Mouse (Mus musculus) erythroblast, embryonic 14.5 days (primary cell): Measurements from ENCODE around the gene Iqschfp. TPM values are rescaled to one million over a fixed set of nuclear protein-coding genes. Genes with fewer than 3 reads are reported as not detected.

Experiments
- H3K27me3 ChIP-seq: 2 replicates; pipeline ENCODE4 v1.6.1; 2012; ENCODE audit warnings: inconsistent platforms; ENCODE audit not compliant: control insufficient read depth
- H3K36me3 ChIP-seq: 2 replicates; pipeline ENCODE4 v1.6.1; 2012; ENCODE audit warnings: mild to moderate bottlenecking, inconsistent platforms; ENCODE audit not compliant: control insufficient read depth
- H3K4me1 ChIP-seq: 2 replicates; pipeline ENCODE4 v1.6.1; 2012; ENCODE audit warnings: inconsistent platforms; ENCODE audit not compliant: control insufficient read depth
- H3K4me3 ChIP-seq: replicated peaks from 2 replicates; pipeline ENCODE3; 2012; ENCODE audit warnings: moderate library complexity, mild to moderate bottlenecking, inconsistent platforms
- H3K9me3 ChIP-seq: 2 replicates; pipeline ENCODE4 v1.6.1; 2012; ENCODE audit warnings: low read length, inconsistent platforms, mixed read lengths; ENCODE audit not compliant: control insufficient read depth
- GATA1 ChIP-seq: IDR thresholded peaks from 2 replicates; pipeline ENCODE4 v1.6.1; 2012; ENCODE audit warnings: low read length, inconsistent platforms, mixed read lengths
- TAL1 ChIP-seq: IDR thresholded peaks from 3 replicates; pipeline ENCODE4 v1.6.1; 2012; ENCODE audit warnings: low read length, inconsistent platforms, mixed read lengths
- polyA plus RNA-seq: library from polyadenylated mRNA; stranded (reverse); fragments of >175 nt; gene quantifications from 2 replicates; pipeline ENCODE4 v1.2.3, GENCODE M21; 2012

Gene Iqschfp
- polyA plus RNA-seq, 1 experiment, result not detected

GRCm38 (mm10) chr3:68202162-68202902 lies 310.3 kb downstream of the Iqschfp start:
- Histone ChIP-seq H3K27me3 (no peaks in the 10 kb centered on the region), H3K4me3 (no peak overlapping the region), H3K36me3 (no peaks in the 10 kb centered on the region), H3K4me1 (no peaks in the 10 kb centered on the region), H3K9me3 (no peaks in the 10 kb centered on the region)
- TF ChIP-seq TAL1 (no peak), GATA1 (no peak)

- TF ChIP-seq GATA1, result no peak
- no peak for TF ChIP-seq TAL1
- Histone ChIP-seq H3K4me3 (no peak overlapping the region), H3K9me3 (no peaks in the 10 kb centered on the region), H3K4me1 (no peaks in the 10 kb centered on the region), H3K36me3 (no peaks in the 10 kb centered on the region), H3K27me3 (no peaks in the 10 kb centered on the region)
Measured at GRCm38 (mm10) chr3:68203934-68204467, 312.0 kb downstream of the Iqschfp start.

GRCm38 (mm10) chr3:68210422-68210821 lies 318.4 kb downstream of the Iqschfp start:
- TF ChIP-seq TAL1, result no peak
- TF ChIP-seq GATA1, result no peak
- H3K4me3 ChIP-seq, result no peak overlapping the region
- H3K9me3 ChIP-seq, result no peaks in the 10 kb centered on the region
- H3K27me3 ChIP-seq, result no peaks in the 10 kb centered on the region
- H3K4me1 ChIP-seq, result no peaks in the 10 kb centered on the region
- no peaks in the 10 kb centered on the region for H3K36me3 ChIP-seq

GRCm38 (mm10) chr3:68221452-68221851 lies 329.4 kb downstream of the Iqschfp start:
- no peak overlapping the region for H3K4me3 ChIP-seq
- no peaks in the 10 kb centered on the region for H3K36me3 ChIP-seq
- TF ChIP-seq TAL1, result no peak
- no peak for TF ChIP-seq GATA1
- no peaks in the 10 kb centered on the region for H3K27me3 ChIP-seq
- no peaks in the 10 kb centered on the region for H3K4me1 ChIP-seq
- H3K9me3 ChIP-seq, result no peaks in the 10 kb centered on the region

- Histone ChIP-seq H3K9me3 (no peaks in the 10 kb centered on the region), H3K36me3 (no peaks in the 10 kb centered on the region), H3K4me3 (no peak overlapping the region), H3K4me1 (no peaks in the 10 kb centered on the region), H3K27me3 (no peaks in the 10 kb centered on the region)
- TF ChIP-seq GATA1 (no peak), TAL1 (no peak)
Measured at GRCm38 (mm10) chr3:68239887-68240286, 347.9 kb downstream of the Iqschfp start.

- Histone ChIP-seq H3K4me1 (no peaks in the 10 kb centered on the region), H3K27me3 (no peaks in the 10 kb centered on the region), H3K9me3 (no peaks in the 10 kb centered on the region), H3K4me3 (no peak overlapping the region), H3K36me3 (no peaks in the 10 kb centered on the region)
- no peak for TF ChIP-seq GATA1
- TF ChIP-seq TAL1, result no peak
Measured at GRCm38 (mm10) chr3:68243239-68243638, 351.2 kb downstream of the Iqschfp start.

- H3K36me3 ChIP-seq, result no peaks in the 10 kb centered on the region
- no peaks in the 10 kb centered on the region for H3K27me3 ChIP-seq
- TF ChIP-seq TAL1 (no peak), GATA1 (no peak)
- H3K9me3 ChIP-seq, result no peaks in the 10 kb centered on the region
- no peaks in the 10 kb centered on the region for H3K4me1 ChIP-seq
- H3K4me3 ChIP-seq, result no peak overlapping the region
Measured at GRCm38 (mm10) chr3:68246154-68246553, 354.1 kb downstream of the Iqschfp start.

GRCm38 (mm10) chr3:68250589-68250988 lies 358.6 kb downstream of the Iqschfp start:
- H3K4me3 ChIP-seq, result no peak overlapping the region
- TF ChIP-seq TAL1 (no peak), GATA1 (no peak)

GRCm38 (mm10) chr3:68252335-68252734 lies 360.3 kb downstream of the Iqschfp start:
- Histone ChIP-seq H3K4me3 (no peak overlapping the region), H3K9me3 (no peaks in the 10 kb centered on the region), H3K36me3 (no peaks in the 10 kb centered on the region), H3K4me1 (no peaks in the 10 kb centered on the region), H3K27me3 (no peaks in the 10 kb centered on the region)
- TF ChIP-seq GATA1, result no peak
- TF ChIP-seq TAL1, result no peak

More at GRCm38 (mm10) chr3:68250589-68250988, 358.6 kb downstream of the Iqschfp start:
- Histone ChIP-seq H3K4me1 (no peaks in the 10 kb centered on the region), H3K9me3 (no peaks in the 10 kb centered on the region), H3K27me3 (no peaks in the 10 kb centered on the region), H3K36me3 (no peaks in the 10 kb centered on the region)

- H3K4me3 ChIP-seq, result no peak overlapping the region
- no peaks in the 10 kb centered on the region for H3K36me3 ChIP-seq
- no peaks in the 10 kb centered on the region for H3K9me3 ChIP-seq
- H3K27me3 ChIP-seq, result no peaks in the 10 kb centered on the region
- no peaks in the 10 kb centered on the region for H3K4me1 ChIP-seq
- TF ChIP-seq TAL1 (no peak), GATA1 (no peak)
Measured at GRCm38 (mm10) chr3:68262304-68262703, 370.3 kb downstream of the Iqschfp start.
